Mouse (Mus musculus) adipocyte (in vitro differentiated cells): ENCODE data around the gene Trip6.

Experiments used
- DNase-seq: peaks from one replicate; pipeline ENCODE4 v3.0.0-alpha.2; 2016; ENCODE audit warnings: low spot score

Trip6 gene

DNA sequence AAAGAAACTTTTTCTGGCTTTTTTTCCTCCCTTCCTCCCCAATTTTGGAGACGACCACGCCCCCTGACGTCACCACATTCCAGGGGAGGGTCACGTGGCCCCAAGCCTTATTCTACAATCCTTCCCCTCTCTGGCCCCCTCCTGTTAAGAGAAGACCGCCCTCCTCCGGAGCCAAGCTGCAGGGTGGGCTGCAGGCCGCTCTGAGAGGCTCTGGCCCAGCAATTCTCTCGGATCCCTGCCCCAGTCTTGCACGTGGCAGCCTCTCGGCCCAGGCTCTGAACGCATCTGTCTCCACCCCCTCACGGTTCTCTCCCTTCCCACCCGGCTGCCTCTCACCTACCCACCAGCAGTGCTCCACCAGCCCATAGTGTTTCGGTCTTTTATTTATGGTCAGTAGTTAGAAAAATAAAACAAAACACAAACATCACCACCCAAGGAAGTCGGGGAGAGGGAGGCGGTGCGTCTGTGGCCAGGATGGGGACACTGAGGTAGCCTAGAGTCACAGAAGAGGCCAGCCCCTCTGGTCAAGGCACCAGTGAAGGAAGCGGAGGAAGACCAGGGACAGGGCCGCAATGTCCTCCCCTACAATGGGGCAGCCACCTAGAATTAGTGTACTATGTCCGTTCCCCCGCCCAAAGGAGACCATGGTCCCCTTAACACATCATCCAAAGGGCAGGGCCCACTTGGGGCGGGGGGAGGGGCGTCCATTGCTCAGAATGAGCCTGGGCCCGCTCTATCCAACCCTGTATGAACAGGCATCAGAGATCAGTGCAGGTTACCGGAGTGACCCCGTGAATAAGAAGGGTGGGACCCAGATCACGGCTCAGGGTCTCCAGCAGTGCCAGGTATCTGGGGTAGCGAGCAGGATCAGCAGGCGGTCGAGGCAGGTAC lies at the start of gene Trip6:
Gene Trip6, minus strand, starts transcription at position 212 of the 891 bp plus-strand sequence.
- DNase-seq: peak; percentile 91

DNA sequence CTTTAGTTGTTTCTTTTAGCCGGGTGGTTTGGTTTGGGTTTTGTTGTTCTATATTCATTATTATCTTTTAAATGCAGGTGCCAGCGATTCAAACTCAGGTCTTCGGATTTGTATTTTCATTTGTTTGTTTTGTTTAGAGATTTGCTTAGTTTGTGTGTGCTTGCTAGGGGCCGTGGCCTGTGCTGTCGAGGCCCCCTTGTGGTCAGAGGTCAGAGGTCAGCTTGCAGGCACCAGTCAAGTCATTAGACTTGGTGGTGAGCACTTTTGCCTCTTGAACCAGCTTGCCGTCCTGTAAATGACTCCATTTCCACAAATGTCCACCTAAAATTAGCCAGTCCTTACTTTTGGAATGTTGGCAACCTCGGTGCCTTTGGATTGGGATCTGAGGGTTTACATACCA lies 44.2 kb upstream of the Trip6 start:
- no peak for DNase-seq

DNA sequence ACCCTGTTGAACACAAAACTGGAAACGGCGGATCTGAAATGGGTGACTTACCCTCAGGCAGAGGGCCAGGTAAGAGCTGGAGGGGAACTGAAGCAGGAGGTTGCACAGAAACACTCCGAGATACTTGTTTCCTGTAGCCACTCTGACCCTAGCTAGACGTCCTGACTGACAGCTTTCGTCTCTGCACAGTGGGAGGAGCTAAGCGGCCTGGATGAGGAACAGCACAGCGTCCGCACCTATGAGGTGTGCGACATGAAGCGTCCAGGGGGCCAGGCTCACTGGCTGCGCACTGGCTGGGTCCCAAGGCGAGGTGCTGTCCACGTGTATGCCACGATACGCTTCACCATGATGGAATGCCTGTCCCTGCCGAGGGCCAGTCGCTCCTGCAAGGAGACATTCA lies 39.9 kb upstream of the Trip6 start:
- no peak for DNase-seq

DNA sequence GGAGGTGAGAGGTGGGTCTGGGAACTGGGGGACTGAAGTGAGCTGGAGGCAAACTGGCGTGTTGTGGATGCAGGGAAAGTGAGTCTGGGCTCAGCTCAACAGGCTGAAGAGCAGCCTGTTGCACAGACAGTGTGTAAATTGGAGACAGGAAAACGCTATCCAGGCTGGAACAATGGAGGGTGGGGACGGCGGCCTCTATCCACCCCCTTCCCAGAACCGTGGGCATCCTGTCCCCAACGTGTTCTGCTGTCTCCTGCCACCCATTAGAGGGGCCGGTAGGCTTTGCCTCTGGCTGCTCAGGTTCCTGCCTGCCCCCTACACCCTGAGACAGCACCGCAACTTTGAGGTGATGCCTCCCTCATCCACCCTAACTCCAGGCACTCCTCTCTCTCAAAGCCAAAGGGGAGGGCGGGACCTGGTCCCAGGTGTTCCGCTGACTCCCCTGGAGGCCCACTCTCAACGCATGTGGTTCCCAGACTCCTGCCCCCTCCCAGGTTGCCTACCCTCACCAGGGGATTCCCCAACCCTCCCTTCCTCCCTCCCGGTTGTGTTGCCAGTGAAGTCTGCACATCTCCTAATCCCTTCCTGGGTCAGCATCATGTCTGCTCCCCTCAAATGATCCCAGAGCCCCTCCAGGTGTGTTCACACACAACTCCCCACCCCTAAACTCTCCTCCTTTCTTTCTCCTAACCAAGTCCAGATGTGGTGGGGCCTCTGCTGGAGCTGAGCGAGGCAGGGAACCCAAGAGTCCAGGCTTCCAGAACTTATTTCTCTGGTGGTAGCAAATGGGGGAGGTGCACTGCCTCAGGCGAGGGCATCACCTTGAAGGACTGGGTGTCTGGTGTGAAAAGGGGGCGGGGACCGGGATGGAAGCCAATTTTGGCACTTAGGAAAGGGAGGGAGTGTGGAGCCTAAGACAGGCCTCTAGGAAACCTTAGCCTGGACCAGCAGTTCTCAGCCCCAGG lies 38.1 kb upstream of the Trip6 start:
- DNase-seq: peak; percentile 38

DNA sequence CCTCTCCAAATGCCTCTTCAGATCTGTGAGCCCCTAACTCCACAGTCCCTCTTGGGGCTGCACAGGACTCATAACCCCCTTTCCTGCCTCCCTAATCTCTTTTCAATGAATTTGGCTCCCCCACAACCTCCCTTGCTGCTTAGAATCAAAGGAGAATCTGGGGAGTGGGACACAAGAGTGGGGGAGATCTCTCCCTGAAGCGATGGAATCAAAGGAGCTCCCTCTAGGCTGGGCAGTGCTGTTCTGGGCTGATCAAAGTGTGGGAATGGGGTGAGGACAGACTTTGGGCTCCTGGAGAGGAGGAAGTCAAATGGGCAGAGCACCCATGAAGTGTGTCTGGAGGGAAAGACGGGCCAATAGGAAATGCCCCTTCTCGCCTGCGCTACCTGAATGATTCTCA lies 37.2 kb upstream of the Trip6 start:
- DNase-seq: no peak

DNA sequence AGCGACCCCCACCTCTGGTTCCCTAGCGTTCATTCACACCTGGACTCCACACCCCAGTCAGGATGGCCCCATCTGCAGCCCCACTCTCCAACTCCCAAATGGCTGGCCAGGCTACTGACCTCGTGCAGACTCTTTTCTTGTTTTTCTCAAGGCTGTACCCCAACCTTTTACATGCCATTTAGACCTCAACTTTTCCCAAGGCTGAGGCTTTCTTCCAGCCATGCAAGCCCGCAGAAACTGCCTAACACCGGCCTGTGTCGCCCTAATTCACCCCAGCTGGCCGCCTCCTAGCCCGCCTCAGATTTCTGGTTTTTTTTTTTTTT lies 36.8 kb upstream of the Trip6 start:
- DNase-seq: peak; percentile 50

DNA sequence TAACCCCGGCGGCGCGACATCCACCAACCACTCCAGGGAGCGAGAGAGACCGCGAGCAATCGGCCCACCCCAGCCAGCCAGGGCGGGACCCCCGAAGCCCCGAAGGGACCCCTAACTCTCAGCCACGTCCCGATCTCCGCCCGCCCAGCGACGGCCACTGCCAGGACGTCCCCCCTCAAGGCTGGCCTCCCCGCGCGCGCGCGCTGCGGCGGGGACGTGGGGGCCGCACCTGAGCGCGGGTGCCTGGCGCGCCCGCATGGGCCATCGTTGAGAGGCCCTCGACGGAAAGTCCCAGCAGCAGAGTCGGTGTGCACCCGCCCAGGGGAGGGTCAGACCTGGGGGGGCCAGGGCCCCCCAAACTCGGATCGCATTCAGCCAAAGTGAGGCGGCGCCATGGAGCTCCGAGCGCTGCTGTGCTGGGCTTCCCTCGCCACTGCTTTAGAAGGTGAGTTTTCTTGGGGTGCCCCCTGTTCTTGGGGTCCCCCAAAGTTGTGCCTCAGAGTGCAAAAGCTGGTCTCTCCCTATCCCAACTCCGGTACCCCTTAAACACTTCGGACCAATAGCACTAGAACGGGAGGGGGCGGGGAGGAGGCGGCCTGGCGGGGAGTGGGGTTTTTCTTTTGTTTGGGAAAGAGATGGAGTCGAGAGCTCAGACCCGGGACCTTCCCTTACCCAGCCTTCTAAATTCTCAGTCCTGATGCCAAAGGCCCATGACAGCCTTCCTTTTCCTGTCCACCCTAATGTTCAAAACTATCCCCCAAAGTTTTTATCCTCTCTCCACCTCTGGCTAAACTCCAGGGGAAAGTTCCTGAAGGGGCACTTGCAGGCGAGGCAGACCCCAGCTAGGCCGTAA lies 36.2 kb upstream of the Trip6 start:
- DNase-seq: peak; percentile 22

DNA sequence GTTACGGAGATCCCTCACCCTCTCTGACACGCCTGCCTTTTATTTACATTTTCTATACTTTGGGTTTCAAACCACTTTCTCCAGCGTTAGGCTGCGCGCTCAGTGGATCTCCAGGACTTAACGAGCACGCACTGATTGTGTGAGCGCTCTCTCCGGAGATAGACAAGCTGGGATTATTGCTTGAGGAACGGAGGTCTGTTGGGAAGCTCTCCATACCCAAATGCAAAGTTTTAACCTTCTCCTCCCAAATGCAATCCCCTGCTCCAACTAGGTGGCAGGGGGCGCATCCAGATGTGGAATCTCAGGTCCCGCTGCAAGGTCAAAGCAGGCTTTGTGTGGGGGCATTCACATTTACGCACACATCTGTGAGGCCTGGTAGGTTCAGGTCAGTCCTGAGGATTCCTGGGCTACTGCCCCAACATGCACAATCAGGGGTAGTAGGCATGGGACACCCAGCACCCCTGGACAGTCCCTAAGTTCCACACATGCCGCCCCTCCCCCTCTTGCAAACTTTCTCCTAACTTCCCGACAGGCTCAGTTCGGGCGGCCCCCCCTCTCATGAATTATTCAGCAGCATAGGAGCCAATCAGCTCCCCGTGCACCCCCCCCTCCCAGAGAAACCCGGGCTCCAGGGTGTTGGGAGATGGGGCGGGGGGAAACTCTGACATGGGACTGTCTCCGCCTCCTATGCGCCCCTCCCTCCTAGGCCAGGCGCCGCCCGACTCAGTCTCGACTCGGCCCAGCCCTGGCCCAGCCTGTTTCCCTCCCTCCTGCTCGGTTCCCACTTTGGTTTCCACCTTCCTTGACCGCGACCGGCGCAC lies 35.4 kb upstream of the Trip6 start, which contains the start of gene Ephb4:
Gene Ephb4, plus strand, starts transcription at position 726 of the 821 bp plus-strand sequence.
- DNase-seq: peak; percentile 96

DNA sequence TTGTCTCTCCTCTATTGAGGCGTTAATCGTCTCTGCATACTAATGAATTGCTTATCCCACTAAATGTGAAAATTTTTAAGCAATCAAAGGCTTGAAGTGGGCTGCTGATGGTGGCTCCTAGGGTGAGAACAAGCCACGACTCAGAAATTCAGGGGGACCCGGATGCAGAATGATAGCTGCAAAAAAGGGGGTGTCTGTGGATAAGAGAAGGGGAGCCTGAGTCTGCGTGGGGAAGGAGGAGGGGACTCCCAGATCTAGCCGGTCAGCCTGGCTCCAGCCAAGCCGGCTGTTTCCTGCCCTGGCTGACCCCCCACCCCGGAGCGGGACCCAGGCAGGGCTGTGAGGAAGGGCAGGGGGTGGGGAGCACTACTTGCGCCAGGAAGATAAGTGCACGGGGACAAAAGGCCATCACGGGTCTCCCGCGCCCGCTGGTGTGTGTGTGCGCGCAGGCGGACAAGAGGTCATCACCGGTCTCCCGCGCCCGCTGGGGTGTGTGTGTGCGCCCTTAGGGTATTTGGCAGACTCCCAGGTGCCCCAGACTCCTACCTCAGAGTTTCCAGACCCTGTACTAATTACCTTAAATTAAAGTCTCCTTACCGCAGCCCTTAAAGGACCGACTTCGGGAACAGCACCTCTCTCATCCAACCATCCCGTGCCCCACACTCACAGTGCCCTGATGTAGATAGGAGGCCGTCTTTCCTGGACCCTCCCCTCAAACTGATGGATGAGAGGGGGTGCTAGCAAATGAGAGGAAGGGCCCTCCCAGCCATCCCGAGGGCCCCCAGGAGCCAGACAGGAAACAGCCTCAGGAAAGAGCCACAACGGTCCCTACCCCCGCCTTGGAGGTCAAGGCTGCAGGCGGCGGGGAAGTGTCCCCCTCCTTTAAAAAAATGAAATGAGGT lies 34.5 kb upstream of the Trip6 start:
- no peak for DNase-seq

DNA sequence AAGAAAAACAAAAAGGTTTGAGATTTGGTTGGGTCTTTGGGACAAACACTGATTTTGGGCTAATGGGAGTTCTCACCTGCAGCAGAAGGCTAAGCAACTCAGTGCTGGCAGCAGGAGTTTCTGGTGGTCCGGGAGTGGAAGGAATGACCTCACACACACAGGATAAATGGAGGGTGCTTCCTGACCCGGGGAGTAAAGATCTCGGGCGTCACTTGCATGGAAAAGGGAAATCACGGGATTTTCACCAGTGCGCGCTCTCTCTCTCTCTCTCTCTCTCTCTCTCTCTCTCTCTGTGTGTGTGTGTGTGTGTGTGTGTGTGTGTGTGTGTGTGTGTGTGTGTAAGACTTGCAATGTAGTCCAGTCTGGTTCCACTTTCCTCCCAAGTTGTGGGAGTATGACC lies 33.7 kb upstream of the Trip6 start:
- no peak for DNase-seq

DNA sequence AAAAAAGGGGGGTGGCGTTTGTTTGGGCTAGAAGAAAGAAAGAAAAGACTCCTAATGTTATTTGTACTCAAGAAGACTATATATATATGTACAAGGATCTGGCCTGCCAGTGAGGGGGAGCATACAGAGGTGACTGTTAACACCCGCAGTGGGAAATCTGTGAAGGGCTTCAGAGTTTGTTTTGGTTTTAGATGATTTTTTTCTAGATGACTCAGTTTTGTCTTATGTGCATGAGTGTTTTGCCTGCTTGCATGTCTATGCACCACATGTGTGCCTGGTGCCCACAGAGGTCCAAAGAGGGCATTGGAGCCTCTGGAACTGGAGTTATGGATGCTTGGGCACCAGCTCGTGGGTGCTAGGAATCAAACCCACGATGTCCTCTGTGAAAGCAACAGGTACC lies 32.8 kb upstream of the Trip6 start:
- no peak for DNase-seq

DNA sequence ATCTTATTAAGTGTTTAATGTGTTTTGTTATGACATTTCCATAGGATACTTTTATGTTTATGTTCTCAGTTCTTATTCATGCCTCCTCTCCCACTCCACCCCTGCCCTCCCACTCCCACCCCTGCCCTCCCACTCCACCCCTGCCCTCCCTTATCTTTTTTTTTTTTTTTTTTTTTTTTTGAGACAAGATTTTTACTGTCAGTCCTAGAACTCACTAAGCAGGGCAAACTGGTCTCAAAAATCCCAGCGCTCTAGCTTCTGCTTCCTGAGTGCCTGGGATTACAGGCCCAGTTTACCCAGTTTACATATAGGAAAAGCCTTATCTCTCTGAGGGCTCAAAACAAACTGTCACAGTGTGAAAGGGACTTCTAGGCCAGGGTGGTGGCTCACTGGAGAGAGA lies 32.2 kb upstream of the Trip6 start:
- no peak for DNase-seq

DNA sequence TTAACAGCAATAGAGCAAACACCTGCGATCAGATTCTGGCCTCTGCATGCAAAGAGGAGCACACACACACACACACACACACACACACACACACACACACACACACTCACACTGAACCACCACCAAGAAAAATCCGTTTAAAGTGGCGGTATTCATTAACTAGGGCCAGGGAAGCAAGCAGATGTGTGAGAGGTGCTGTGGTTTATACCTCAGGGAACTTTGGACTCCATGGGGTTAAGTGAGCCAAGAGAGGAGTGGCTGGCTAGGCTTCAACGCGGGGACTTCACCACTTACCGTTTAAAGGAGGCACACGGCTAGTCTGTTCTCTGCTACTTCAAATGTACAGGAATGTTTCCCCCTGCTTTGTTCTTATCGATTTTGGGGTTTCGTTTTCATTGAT lies 31.6 kb upstream of the Trip6 start:
- no peak for DNase-seq

DNA sequence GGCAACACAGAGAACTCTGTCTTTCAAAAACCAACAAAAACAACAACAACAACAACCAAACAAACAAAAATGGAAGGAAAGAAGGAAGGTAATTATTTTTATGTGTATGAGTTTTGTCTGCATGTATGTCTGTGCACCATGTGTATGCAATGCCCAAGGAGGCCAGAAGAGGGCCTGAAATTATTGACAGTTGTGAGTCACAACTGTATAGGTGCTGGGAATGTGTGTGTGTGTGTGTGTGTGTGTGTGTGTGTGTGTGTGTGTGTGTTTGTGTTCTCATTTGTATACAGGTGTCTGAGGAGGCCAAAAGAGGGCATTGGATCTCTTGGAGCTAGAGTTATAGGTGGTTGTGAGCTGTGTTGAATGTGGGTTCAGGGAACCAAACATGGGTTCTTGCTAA lies 29.7 kb upstream of the Trip6 start:
- DNase-seq: no peak

DNA sequence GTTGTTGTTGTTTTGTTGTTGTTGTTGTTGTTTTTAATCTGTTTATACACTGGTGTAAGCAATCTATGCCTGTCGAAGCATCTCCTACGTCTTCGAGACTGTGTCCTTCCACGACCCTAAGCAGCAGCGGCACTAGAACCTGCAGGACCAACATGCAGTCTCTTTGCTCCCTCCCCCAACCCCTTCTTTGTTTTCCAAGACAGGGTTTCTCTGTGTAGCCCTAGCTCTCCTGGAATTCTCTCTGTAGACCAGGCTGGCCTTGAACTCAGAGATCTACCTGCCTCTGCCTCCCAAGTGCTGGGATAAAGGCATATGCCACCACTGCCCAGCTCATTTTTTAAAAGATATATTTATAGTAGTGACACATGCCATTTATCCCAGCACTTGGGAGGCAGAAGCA lies 29.2 kb upstream of the Trip6 start:
- no peak for DNase-seq

DNA sequence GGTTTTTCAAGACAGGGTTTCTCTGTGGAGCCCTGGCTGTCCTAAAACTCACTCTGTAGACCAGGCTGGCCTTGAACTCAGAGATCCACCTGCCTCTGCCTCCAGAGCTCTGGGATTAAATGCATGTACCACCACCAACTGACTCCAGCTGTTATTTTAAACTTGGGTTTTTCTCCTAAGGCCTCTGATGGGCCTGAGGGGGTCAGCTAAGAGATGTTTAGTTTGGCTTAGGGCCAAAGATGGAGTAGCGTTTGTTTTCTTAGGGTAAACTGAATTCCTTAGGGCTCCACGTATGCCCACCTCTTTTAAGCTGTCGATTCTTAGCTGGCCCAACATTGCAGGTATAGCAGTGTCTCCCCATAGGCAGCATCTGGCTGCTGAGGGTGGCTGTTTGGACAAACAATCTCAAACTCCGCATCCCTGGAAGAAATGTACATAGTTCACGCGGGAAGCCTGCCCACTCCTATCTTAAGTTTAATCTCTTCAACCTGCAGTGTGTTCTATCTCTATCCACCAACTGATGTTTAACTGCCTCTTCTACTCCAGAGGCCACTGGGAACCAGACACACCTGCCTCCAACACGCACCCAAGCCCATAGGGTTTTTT lies 28.3 kb upstream of the Trip6 start:
- no peak for DNase-seq

DNA sequence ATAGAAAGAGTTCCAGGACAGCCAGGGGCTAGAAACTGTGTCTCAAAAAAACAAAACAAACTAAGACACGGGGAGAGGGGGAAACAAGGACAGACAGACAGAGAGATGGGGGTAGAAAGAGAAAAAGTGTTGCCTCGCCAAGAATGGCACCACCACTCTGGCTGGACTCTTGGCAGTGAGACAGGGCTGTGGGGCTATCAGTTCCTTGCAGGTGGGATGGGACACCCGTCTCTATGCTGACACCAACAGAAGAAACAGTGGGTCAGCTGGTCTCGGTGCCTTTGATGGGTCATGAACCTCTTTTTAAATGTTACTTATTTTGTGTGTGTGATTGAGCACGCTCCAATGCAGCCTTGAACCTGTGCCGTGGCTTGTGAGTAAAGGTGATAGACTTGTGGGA lies 26.0 kb upstream of the Trip6 start:
- no peak for DNase-seq

DNA sequence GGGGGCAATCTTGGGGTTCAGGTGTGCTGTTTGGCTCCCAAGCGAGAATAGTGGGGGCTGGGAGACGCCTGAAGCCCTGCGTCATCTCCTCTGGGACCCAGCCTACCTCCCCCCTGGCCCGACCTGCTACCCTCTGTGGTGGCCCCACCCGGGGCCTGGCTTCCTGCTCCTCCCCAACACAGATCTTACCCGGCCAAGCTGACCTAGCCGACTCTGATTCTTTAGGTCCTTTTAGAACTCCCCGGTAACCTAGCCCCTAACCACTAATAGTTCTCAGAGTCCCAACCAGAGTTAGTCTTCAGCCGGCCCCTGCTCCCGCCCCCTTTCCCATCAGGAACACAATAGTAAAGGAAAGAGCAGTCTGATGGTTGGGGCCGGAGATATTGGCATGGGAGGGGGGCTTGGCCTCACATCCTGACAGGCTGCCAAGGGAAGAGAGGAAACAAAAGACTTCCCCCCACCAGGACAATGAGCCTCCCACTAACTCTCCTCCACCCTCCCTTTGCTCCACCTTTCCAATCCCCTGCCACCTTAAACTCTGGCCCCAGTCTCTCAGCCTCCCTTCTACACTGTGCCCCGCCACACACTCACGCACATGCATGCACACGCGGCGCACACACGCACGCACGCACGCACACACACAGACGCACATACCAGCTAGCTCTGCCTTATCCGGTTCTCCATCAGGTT lies 25.2 kb upstream of the Trip6 start:
- DNase-seq: no peak

DNA sequence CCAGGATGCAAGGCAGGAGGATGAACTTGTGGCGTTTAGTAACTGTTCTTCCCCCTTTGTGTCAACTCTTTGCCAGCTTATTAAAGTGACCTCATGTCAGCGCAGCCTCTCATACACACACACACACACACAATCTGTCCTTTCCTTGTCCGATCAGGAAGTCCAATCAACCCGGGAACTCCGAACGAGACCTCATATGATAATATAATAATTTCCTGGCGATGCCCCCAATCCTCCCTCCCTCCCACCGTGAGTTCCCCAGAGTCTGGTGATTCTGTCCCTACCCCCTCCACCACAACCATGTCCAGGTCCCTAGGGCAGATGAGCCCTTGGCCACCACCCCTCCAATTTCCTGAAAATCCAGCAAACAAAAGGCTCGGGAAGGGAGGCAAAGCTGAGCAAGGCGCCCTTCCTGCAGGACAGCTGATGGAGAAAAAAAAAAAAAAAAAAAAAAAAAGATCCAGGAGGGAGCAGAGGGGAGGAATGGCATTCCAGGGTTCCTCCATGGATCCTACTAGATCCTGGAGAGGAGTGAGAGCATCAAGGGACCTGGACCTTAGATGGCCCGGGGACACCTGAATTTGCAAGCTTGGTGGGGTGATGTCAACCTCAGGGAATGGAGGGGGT lies 24.6 kb upstream of the Trip6 start:
- no peak for DNase-seq
